Mouse (Mus musculus): Measurements from ENCODE around the gene Rnps1.

Rnps1 gene

DNA sequence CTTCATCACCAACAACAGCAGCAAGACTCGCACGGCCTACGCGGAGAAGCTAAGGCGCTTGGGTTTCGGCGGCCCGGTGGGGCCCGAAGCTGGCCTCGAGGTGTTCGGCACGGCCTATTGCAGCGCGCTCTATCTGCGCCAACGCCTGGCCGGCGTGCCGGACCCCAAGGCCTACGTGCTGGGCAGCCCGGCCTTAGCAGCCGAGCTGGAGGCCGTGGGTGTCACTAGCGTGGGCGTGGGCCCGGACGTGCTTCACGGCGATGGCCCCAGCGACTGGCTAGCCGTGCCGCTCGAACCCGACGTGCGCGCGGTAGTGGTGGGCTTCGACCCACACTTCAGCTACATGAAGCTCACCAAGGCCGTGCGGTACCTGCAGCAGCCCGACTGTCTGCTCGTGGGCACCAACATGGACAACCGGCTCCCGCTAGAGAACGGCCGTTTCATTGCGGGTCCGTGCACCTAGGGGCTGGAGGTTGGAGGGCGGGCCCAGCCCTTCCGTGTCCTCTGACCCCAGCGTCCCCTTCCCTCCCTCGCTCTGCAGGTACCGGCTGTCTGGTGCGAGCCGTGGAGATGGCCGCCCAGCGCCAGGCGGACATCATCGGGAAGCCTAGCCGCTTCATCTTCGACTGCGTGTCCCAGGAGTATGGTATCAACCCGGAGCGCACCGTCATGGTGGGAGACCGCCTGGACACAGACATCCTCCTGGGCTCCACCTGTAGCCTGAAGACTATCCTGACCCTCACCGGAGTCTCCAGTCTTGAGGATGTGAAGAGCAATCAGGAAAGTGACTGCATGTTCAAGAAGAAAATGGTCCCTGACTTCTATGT, 56.5 kb downstream of the Rnps1 start:
- DNase-seq (ENCODE audit: low read depth): no peak

DNA sequence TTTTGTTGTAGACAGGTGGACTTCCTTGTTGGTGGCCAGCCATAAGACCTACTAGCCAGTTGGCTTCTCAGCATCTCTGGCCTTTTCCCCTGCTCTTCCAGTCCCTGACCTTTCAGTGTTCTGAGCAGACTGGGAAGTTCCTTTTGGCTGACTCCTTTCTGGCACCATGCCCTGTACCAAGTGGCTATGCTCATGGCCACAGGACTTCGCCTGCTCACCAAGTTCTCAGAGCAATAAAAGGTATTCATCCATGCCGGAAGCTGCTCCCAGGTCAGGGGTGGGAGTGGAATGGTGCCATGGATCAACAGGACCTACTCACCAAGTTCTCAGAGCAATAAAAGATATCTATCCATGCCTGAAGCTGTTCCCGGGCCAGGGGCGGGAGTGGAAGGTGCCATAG, 58.1 kb downstream of the Rnps1 start:
- DNase-seq (ENCODE audit: low read depth): no peak

DNA sequence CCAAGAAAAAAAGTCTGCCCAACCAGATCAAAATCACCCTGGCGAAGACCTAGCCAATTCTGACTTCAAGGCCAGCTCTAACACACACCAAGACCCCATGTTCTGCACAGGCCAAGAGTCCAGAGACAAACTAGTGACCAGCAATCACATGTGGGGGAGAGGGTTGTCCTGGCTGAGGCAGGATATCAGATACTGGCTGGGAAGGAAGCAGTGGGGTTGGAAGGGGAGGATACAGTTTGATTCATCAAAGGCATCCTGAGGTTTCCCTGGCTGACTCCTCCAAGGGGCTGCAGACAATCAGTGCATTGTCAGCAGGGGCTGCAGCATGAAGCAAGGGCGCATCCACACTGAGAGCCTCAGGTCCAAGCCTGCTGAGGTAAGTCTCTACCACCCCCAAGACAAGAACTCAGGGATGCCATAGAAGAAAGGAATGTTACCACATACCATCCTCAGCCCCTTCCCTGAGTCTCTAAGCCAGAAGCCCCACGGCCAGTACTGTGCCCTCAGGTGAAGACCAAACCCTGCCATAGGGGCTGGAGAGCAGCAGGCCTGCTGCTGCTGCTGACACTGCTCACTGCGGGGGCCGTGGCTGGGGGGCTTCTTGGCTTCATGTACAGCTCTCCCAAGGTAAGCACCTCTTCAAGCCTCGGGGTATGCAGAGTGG, 59.4 kb downstream of the Rnps1 start, which contains the start of gene Bricd5:
Gene Bricd5 (plus strand): TSS at position 273 of the 664 bp plus-strand sequence.
- DNase-seq (ENCODE audit: low read depth): no peak

DNA sequence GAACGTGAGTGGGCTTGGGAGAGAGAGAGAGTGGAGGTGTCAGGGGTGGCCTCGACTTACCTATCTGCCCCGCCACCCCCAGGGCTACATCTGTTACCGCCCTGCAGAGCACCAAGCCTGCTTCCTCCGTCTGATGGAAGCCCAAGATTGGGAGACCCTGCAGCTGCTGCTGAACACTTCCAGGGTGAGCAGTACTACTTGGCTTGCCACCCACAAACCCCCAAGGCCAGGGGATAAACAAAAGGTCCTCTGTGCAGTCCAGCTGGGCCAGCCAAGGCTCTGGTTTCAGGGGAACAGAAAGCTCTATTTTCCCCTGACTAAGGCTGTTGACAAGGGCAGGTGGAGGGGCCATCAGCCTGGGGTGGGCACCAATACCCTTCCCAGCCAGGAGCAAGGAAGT, 60.2 kb downstream of the Rnps1 start:
- DNase-seq (ENCODE audit: low read depth): no peak

All from fibroblast of lung, adult 2 months (primary cell).